In genomic region chr7:143978741-143979371, GRCm38 (mm10) we compare ENCODE assay signal across 8 mouse cellular contexts. TPM values are rescaled to one million over a fixed set of nuclear protein-coding genes. Genes with fewer than 3 reads are reported as not detected.
DNase-seq lines count a peak whose midpoint lies in the region; ATAC-seq and TF ChIP-seq lines count a peak whose summit lies in the region.

No protein-coding gene starts in this region.

- H3K27me3 ChIP-seq in kidney, embryonic 14.5 days (ENCODE audit: control insufficient read depth, insufficient read depth, low read length), result peaks cover 50% of the 10 kb centered on the region
- H3K27me3 ChIP-seq in liver, adult 2 months (ENCODE audit: control insufficient read depth, insufficient read depth, low read length), result no peaks in the 10 kb centered on the region
- peaks cover 51% of the 10 kb centered on the region for H3K27me3 ChIP-seq in stomach, embryonic 16.5 days (ENCODE audit: control insufficient read depth, insufficient read depth, low read length)

- no peaks in the 10 kb centered on the region for H3K9me3 ChIP-seq in kidney, embryonic 14.5 days (ENCODE audit: control insufficient read depth, low read length)
- H3K9me3 ChIP-seq in stomach, embryonic 16.5 days (replicated peaks; ENCODE audit: control insufficient read depth, low read length), result no peaks in the 10 kb centered on the region

- H3K79me2 ChIP-seq in liver, adult 2 months (ENCODE audit: control insufficient read depth, insufficient read depth, low read length), result peaks cover 3% of the 10 kb centered on the region; the same call in 1 of the 2 replicates

- TF ChIP-seq POLR2A in liver, adult 2 months (IDR thresholded peaks at IDR 0.05; ENCODE audit: extremely low read depth, insufficient read depth, low read length), result no peak

- H3K4me1 ChIP-seq in kidney, embryonic 14.5 days (ENCODE audit: control insufficient read depth, insufficient read depth, low read length), result peaks cover 9% of the 10 kb centered on the region; the same call in 1 of the 2 replicates
- H3K4me1 ChIP-seq in liver, adult 2 months (ENCODE audit: control insufficient read depth, insufficient read depth, low read length), result peaks cover 11% of the 10 kb centered on the region
- no peaks in the 10 kb centered on the region for H3K4me1 ChIP-seq in stomach, embryonic 16.5 days (ENCODE audit: control insufficient read depth, insufficient read depth, low read length)

- peak; percentile 50 for DNase-seq in CD4-positive, CD25-positive, alpha-beta regulatory T cell, adult 2 months (ENCODE audit: low read depth, low spot score)
- DNase-seq in embryo, embryonic 11 days, result peak; percentile 87
- DNase-seq in liver, adult 2 months (ENCODE audit: extremely low read depth, low read depth, low spot score), result peak; percentile 62
- peak; percentile 23 for DNase-seq in naive thymus-derived CD4-positive, alpha-beta T cell, adult 2 months (ENCODE audit: low read depth)

- H3K27ac ChIP-seq in kidney, embryonic 14.5 days (ENCODE audit: low read depth, low read length), result peak overlapping the region; percentile 71; the same call in 1 of the 2 replicates
- no peak overlapping the region; the same call in 1 of the 2 replicates for H3K27ac ChIP-seq in liver, adult 2 months (replicated peaks; ENCODE audit: insufficient read depth, low read depth, low read length)
- no peak overlapping the region for H3K27ac ChIP-seq in stomach, embryonic 16.5 days (ENCODE audit: low read length)

- peak overlapping the region; percentile 51 for H3K4me3 ChIP-seq in kidney, embryonic 14.5 days (ENCODE audit: low read length)
- H3K4me3 ChIP-seq in liver, adult 2 months (ENCODE audit: insufficient read depth, low read depth, low read length), result peak overlapping the region; percentile 67
- H3K4me3 ChIP-seq in stomach, embryonic 16.5 days (replicated peaks; ENCODE audit: low read length), result peak overlapping the region; percentile 54

- under 1% methylated on average over 49 of the region's 50 CpGs for WGBS in kidney, embryonic 14.5 days
- WGBS in liver, adult 2 months, result 1% methylated on average over 50 of the region's 50 CpGs
- 1% methylated on average over 50 of the region's 50 CpGs for whole genome bisulfite sequencing in stomach, embryonic 16.5 days

- no peaks in the 10 kb centered on the region for H3K36me3 ChIP-seq in kidney, embryonic 14.5 days (ENCODE audit: control insufficient read depth, insufficient read depth, low read length)
- H3K36me3 ChIP-seq in liver, adult 2 months (ENCODE audit: control insufficient read depth, insufficient read depth, low read length), result no peaks in the 10 kb centered on the region
- no peaks in the 10 kb centered on the region for H3K36me3 ChIP-seq in stomach, embryonic 16.5 days (ENCODE audit: control insufficient read depth, insufficient read depth, low read length)

- H3K9ac ChIP-seq in kidney, embryonic 14.5 days (ENCODE audit: low read depth, low read length), result peak overlapping the region; percentile 53; the same call in 1 of the 2 replicates
- H3K9ac ChIP-seq in liver, adult 2 months (ENCODE audit: low read depth, low read length), result peak overlapping the region; percentile 71
- H3K9ac ChIP-seq in stomach, embryonic 16.5 days (ENCODE audit: low read length), result peak overlapping the region; percentile 63

- peak overlapping the region; percentile 93 for H3K4me2 ChIP-seq in kidney, embryonic 14.5 days (replicated peaks; ENCODE audit: low read depth, low read length)
- H3K4me2 ChIP-seq in stomach, embryonic 16.5 days (ENCODE audit: low read depth, low read length), result peak overlapping the region; percentile 85

- no peak for ATAC-seq in CD4-positive, CD25-positive, alpha-beta regulatory T cell, adult 4 months
- ATAC-seq in granulocyte monocyte progenitor cell, adult 5-6 weeks (replicated peaks; ENCODE audit: poor library complexity, severe bottlenecking), result peak; percentile 81
- peak; percentile 80 for ATAC-seq in kidney, embryonic 14.5 days (ENCODE audit: low FRiP score, low TSS enrichment)
- ATAC-seq in stomach, embryonic 16.5 days (ENCODE audit: insufficient read depth, low FRiP score), result peak; percentile 85

- peak; percentile 77 for TF ChIP-seq CTCF in liver, adult 2 months (IDR thresholded peaks at IDR 0.05; ENCODE audit: low read depth, low read length)

RNA-seq across cellular contexts. Expression of gene Shank2, which starts 22.9 kb away (rescaled TPM):
- polyA plus RNA-seq in CD4-positive, CD25-positive, alpha-beta regulatory T cell, adult 4 months (2017; shearing (Covaris generic)), result under 1 TPM in 1 of 2 experiments, not detected in 1; 0.05 TPM
- not detected in 2 replicates for total RNA-seq in granulocyte monocyte progenitor cell, adult 5-6 weeks (2014; fragmentation: Nextera tagmentation)
- total RNA-seq in granulocyte monocyte progenitor cell, adult 5-6 weeks (2017), result not detected in 2 replicates
- 2.6 and 3.3 TPM in 2 replicates for polyA plus RNA-seq in kidney, embryonic 14.5 days (2014; fragmentation: Nextera tagmentation; extraction: Ambion mirVana)
- total RNA-seq in liver, adult 2 months (2014; rRNA removed), result 4.1 and 6.4 TPM in 2 replicates
- polyA plus RNA-seq in liver, adult 2 months (2012; rRNA removed), result 4.5 and 6.6 TPM in 2 replicates
- 1.1 and 1.6 TPM in 2 replicates for polyA plus RNA-seq in stomach, embryonic 16.5 days (2015; fragmentation: Nextera tagmentation; extraction: Ambion mirVana)

Comparison
In these comparisons a context has a peak if more than half of its experiments do, and no peak if none do; other contexts are left out.
1. DNase-seq: peak in every context shown above with its lines; median percentile 87 in embryo, embryonic 11 days; 62 in liver, adult 2 months; 50 in CD4-positive, CD25-positive, alpha-beta regulatory T cell, adult 2 months; 23 in naive thymus-derived CD4-positive, alpha-beta T cell, adult 2 months.